Mouse (Mus musculus): ENCODE data around the gene Btn2a2.

Gene Btn2a2

DNA sequence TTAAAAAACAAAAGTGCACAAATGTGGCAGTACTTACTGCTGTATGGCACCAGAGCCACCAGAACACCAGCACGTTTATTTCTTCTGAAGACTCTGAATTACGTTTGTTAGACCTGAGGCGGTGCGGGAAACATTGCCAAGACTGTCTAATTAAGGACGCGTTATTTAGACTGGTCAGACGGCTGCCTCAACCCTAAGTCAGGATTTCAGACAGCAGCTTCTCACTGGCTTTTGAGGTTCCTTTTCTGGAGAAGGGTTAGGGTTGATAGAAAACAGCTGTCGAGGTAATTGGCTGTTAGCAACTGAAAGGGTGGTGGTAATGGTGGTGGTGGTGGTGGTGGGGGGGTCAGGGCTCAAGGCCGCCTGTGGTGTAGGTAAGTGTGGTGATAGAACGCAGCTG lies 10.0 kb upstream of the Btn2a2 start:
- DNase-seq (ENCODE audit: low read depth in 2 of 2, low spot score in 2 of 2): no peak

- no peak for DNase-seq (ENCODE audit: low read depth in 2 of 2, low spot score in 2 of 2)
Measured at GRCm38 (mm10) chr13:23497656-23498321, 9.1 kb upstream of the Btn2a2 start.

- no peak for DNase-seq (ENCODE audit: low read depth in 2 of 2, low spot score in 2 of 2)
Measured at GRCm38 (mm10) chr13:23495526-23495925, 6.9 kb upstream of the Btn2a2 start.

GRCm38 (mm10) chr13:23491990-23492389 lies 3.3 kb upstream of the Btn2a2 start:
- no peak for DNase-seq (ENCODE audit: low read depth in 2 of 2, low spot score in 2 of 2)

- no peak for DNase-seq (ENCODE audit: low read depth in 2 of 2, low spot score in 2 of 2)
Measured at GRCm38 (mm10) chr13:23491263-23491662, 2.6 kb upstream of the Btn2a2 start.

GRCm38 (mm10) chr13:23490863-23491262 lies 2.2 kb upstream of the Btn2a2 start:
- DNase-seq (ENCODE audit: low read depth in 2 of 2, low spot score in 2 of 2): no peak

DNA sequence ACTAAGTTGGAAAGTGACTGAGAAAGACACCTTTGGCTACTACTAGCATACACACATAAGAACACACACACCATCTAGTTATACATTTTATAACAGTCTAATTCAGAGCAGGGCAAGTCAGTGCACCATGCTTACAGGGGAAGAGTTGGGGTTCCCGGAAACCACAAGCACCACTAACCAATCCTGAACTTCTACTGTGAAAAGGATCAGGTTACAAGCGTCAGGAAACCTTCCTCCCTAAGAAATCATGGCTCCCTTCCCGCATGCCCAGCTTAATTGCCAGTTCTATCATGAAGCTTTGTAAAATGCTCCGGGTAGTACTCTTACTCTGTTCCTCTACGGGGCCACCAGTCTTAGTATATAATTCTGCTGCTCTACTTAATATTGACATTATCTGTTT lies 3.4 kb downstream of the Btn2a2 start:
- DNase-seq (ENCODE audit: low read depth in 2 of 2, low spot score in 2 of 2): no peak

GRCm38 (mm10) chr13:23483153-23483552 lies 5.5 kb downstream of the Btn2a2 start:
- no peak for DNase-seq (ENCODE audit: low read depth in 2 of 2, low spot score in 2 of 2)

GRCm38 (mm10) chr13:23475658-23476057 lies 13.0 kb downstream of the Btn2a2 start:
- DNase-seq (ENCODE audit: low read depth in 2 of 2, low spot score in 2 of 2): no peak

DNA sequence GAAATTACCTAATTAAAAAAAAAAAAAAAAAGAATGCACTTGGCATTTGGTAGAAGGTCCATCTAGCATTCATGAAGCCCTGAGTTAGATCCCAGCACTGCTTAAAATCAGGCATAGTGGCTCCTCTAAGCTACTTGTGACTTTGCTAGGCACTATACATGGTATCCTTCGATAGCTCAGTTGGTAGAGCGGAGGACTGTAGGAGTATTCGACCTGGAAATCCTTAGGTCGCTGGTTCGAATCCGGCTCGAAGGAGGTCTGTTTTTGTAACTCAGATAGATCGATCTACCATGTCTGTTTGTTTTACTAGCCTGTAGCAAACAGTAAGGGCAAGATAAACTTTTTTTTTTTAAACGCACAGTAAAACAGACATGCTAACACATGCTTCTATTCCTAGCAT lies 21.7 kb downstream of the Btn2a2 start:
- DNase-seq (ENCODE audit: low read depth in 2 of 2, low spot score in 2 of 2): peak; percentile 84

DNA sequence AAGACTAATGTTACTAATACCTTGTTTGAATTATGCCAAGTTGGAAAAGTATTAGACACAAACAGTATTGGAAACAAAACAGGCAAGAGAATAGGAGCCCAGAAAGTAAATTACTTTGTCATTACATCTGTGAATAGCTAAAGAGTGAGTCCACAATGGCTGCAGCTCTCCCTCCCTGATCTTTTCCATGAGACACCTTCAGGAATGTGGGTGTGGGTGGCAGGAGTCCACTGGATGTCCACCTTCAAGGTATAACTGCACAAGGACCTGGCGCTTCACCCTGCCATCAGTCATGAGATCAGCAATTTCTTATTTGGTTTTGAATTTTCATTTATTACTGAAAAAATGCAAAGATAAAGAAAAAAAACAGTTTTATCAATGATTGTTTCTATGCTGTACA lies 22.4 kb downstream of the Btn2a2 start:
- no peak for DNase-seq (ENCODE audit: low read depth in 2 of 2, low spot score in 2 of 2)

DNA sequence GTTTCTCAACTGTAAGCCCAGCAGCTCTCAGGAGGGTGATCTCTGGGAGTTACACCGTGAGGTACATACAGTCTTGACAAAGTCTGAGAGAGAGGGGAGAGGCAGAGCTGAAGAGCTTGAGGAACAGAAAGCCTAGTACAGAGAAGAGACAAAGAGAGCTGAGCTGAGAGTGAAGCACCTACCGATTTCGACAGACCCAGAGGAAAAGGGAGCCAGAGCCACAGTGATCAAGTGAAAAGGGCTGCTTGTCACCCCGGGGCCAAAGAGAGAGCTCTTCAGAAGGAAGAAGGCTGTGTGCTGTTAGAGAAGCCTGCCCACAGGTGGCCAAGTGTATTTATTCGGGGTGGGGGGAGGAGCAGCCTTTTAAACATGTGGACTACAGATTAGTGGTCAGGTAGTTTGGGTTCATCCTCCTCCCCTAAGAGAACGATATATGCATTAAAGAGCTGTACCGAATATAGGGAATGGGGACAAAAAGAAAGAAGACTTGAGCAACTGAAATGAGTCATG lies 23.0 kb downstream of the Btn2a2 start, which contains the start of gene Btn1a1:
Gene Btn1a1 (minus strand): TSS at position 302 of the 510 bp plus-strand sequence.
- DNase-seq (ENCODE audit: low read depth in 2 of 2, low spot score in 2 of 2): peak in 1 of 2 experiments; percentile 7

DNA sequence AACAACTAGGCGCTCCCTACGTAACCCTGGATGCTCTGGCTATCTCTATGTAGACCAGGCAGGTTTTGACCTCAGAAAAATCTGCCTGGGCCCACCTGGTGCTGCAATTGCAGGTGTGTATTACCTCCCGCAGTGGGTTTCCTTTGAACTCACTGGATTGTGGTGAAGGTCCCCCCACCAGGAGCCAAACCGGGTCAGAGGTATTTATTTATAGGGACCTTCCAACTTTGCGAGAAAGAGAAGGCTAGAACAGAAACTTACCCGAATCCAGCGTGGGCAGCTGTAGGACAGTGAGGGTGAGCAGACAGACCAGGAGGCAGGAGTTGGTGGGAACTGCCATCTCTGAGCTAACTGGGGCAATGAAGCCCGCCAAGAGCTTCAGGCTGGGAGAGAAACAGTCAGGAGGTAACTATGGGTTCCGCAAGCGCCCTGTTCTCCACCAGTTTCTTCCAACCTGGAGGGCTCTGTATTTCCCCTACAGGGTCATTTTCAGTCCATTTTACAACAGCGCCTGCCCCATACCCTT lies 23.8 kb downstream of the Btn2a2 start:
- DNase-seq (ENCODE audit: low read depth in 2 of 2, low spot score in 2 of 2): no peak

DNA sequence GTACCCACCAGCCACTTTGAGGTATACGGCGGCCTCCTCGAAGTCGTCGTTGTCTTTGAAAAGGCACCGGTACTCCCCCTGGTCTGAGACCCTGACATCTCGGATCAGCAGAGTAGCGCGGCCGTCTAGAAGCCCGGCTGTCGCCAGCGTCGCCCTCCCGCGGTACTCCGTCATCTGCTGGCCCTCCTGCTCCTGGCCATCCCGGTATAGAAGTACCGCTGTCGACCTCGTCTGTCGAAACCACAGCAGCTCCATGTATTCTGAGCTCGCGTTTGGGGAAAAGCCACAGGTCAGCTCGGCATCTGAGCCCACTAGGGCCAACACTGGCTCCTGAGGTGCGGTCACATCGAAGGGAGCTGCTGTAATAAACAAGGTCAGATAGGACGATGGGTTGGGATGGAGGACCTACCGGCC lies 24.4 kb downstream of the Btn2a2 start:
- DNase-seq (ENCODE audit: low read depth in 2 of 2, low spot score in 2 of 2): peak; percentile 11 to 41

DNA sequence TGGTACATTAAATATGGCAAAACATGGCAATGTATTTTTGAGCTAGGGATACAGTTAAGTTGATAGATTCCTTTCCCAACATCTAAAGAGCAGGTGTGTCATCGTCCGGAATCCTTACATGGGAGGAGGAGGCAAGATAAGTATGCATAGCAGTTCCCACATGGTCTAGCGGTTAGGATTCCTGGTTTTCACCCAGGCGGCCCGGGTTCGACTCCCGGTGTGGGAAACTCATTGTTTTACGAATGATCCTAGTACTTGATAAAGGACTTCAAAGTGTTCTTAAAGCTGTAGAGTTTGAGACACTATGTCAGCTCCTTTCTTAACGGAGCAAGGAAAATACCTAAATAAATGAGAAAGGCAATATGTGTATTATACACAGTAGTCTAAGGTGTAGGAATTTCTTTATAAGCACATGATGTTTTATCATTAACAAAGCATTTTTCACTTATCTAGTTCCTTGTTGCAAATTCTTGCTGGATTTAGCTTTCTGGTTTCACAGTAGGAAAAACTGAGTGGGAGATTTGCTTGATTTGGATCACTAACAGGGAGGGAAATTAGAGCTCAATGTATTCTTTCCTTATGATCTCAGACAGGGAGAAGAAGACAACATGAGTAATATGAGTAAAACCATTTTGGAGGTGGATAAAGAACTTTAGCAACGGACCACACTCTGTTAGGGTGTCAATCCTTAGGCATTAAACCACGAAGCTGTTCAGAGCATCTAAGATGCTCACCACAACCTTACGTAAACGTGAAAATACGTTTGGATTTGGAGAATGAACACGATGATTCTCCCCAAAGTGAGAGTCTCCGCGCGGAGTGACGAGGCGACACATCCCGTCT lies 25.1 kb downstream of the Btn2a2 start:
- peak in 1 of 2 experiments; percentile 28 for DNase-seq (ENCODE audit: low read depth in 2 of 2, low spot score in 2 of 2)

- no peak for DNase-seq (ENCODE audit: low read depth in 2 of 2, low spot score in 2 of 2)
Measured at GRCm38 (mm10) chr13:23462669-23463068, 26.0 kb downstream of the Btn2a2 start.

DNA sequence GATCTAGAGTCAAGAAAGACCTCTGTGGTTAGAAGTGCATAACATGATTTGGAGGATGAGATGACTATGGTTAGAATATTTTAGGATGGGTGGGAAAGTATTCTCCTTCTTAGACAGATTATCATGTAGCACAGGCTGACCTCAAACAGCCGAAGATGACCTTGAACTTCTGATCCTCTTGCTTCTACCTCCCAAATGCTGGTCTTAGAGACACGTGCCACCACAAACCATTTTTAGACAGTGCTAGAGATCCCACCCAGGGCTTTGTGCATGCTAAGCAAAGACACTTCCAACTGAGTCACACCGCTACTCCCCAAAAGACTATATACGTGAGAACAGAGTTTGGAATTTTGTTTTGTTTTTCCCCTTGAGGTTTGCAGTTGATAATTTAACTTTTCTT lies 26.6 kb downstream of the Btn2a2 start:
- no peak for DNase-seq (ENCODE audit: low read depth in 2 of 2, low spot score in 2 of 2)

GRCm38 (mm10) chr13:23459264-23459846 lies 29.3 kb downstream of the Btn2a2 start:
- no peak for DNase-seq (ENCODE audit: low read depth in 2 of 2, low spot score in 2 of 2)

DNA sequence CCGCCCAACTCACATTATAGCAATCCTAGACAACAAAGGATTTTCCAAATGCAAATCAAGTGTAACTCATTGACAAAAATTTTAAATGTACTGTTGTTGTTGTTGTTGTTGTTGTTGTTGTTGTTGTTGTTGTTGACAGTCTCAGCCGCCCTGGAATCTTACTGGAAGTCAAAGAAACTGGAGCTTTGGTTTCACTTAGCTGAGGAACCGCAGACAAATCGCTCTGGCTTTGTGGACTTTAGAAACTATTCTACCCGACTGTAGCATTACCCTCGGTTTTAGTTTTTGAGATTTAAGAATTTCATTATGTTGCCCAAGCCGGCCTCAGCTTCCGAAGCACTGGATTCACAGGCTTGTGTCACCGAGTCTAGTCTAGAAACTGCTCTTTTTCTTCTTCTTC lies 34.7 kb downstream of the Btn2a2 start:
- no peak for DNase-seq (ENCODE audit: low read depth in 2 of 2, low spot score in 2 of 2)

DNA sequence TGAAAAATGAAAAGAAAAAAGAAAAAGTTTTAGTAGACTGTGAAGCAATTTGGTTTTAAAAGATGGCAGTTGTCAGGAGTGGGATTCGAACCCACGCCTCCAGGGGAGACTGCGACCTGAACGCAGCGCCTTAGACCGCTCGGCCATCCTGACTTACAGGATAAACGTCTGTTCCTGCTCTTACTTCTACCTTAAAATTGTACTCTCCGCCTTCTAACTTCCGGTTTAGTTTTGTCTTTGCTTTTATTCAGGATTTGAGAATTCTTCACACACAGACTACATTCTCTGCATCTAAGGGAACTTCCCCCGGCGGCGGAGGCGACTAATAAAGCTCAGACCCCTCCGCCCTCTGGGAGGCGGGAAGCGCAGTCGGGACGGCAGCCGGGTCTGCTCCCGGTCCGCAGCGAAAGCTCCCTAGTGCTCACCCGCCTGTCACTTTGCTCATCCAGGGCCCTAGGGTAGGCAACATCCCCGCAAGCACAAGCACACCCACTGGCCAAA lies 35.2 kb downstream of the Btn2a2 start:
- peak; percentile 84 to 87 for DNase-seq (ENCODE audit: low read depth in 2 of 2, low spot score in 2 of 2)

DNA sequence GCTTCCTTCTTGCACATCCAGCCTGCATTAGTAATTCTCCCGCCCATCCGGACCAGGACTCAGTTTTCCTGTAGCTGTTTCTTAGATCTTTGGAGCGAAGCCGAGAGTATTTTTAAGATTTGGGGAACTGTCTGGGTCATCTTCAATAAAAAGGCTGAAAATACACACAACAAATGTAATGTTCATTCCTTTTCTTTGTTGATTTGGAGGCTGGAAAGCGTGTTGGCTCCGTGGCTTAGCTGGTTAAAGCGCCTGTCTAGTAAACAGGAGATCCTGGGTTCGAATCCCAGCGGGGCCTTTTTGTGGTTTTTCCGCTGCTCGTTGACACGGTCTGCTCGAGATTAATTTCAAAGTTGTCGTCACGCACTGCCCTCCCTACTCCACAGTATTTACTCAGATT lies 38.3 kb downstream of the Btn2a2 start:
- peak; percentile 67 to 71 for DNase-seq (ENCODE audit: low read depth in 2 of 2, low spot score in 2 of 2)

Measured in CD8-positive naive resting alpha-beta T cell, adult 2 months (primary cell).